Mouse (Mus musculus): ENCODE results near the gene Ccl27a. TPM values are rescaled to one million over a fixed set of nuclear protein-coding genes. Genes with fewer than 3 reads are reported as not detected.
"Not testable (repeated sequence)": the region's sequence is repeated elsewhere in the genome, so short reads cannot be mapped to it uniquely, and the experiment has no call there.

Gene Ccl27a
- 199 and 219 TPM in 2 replicates for polyA plus RNA-seq (2015; fragmentation: Nextera tagmentation; extraction: Ambion mirVana)

DNA sequence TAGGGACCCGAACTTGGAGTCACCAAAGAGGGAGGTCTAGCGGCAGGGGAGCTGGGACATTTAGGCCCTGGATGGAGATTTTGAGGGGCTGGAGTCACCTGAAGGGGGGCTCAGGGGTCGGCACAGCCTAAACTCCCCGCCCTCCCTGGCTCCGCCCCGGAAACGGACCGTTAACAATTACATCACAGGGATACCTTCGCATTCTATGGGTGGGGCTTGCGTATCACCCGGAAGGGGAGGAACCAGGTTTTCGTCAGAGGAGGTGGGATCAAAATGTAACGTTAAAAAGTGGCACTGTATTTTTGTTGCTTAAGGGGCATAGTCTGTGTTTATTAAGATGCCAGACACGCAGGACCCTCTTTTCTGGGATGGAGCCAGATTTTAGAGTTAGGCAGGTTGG lies at the start of gene Ccl27a:
Gene Ccl27a (minus strand): TSS at position 246 of the 400 bp plus-strand sequence.
- H3K4me3 ChIP-seq (replicated peaks; ENCODE audit: low read length): peak within 1 kb of the TSS; percentile 39
- ATAC-seq: not testable (repeated sequence)
- WGBS: 1% methylated on average over 12 of the region's 14 CpGs

DNA sequence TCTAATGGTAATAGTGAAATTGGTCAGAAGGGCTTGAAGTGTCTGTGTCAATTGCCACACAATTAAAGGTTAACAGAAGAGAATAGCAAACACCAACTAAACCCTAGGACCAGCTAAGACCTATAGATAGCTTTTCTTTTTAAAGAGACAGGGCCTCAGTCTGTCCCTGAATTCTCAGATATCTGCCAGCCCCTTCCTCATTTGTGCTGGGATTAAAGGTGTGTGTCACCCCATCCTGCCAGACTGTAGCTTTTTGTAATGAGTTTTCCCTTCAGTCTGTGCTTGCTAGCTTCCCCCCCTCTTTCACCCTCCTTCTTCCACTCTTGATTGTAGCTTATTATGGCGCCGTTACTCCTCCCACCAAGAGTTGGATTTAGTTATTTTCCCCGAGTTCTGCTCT lies 9.2 kb upstream of the Ccl27a start:
- not testable (repeated sequence) for H3K9ac ChIP-seq (replicated peaks; ENCODE audit: low read depth, low read length); H3K4me1 ChIP-seq (replicated peaks; ENCODE audit: control insufficient read depth, insufficient read depth, low read length); H3K9me3 ChIP-seq (ENCODE audit: control insufficient read depth, low read length); H3K36me3 ChIP-seq (ENCODE audit: control insufficient read depth, insufficient read depth); H3K27ac ChIP-seq (ENCODE audit: low read length); H3K4me3 ChIP-seq (replicated peaks; ENCODE audit: low read length); ATAC-seq; H3K27me3 ChIP-seq (replicated peaks; ENCODE audit: control insufficient read depth, insufficient read depth, low read length); H3K4me2 ChIP-seq (ENCODE audit: low read length)
- 14% methylated on average over 2 of the region's 3 CpGs for WGBS

More for the DNA sequence above, at the start of gene Ccl27a:
- H3K9me3 ChIP-seq (ENCODE audit: control insufficient read depth, low read length); H3K4me1 ChIP-seq (replicated peaks; ENCODE audit: control insufficient read depth, insufficient read depth, low read length); H3K27me3 ChIP-seq (replicated peaks; ENCODE audit: control insufficient read depth, insufficient read depth, low read length); H3K36me3 ChIP-seq (ENCODE audit: control insufficient read depth, insufficient read depth): not testable (repeated sequence)
- Histone ChIP-seq H3K9ac (replicated peaks; ENCODE audit: low read depth, low read length) (peak within 1 kb of the TSS; percentile 48; the same call in 1 of the 2 replicates), H3K4me2 (ENCODE audit: low read length) (peak within 1 kb of the TSS; percentile 52), H3K27ac (ENCODE audit: low read length) (peak within 1 kb of the TSS; percentile 58)

DNA sequence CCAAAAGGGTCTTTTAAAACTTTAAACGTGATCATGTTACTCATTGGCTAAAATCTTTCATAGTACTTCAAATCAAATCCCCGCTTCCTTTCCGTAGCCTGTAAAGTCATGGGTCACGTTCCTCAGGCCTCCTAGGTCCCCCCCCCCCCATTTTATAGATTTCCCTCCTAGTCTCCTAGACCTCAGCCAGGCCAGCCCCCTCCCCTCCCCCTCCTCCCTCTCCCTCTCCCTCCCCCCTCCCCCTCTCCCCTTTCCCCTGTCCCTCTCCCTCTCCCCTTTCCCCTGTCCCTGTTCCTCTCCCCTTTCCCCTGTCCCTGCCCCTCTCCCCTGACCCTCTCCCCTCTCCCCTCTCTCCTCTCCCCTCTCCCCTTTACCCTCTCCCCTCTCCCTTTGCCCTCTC lies 8.7 kb upstream of the Ccl27a start:
- ATAC-seq; H3K4me2 ChIP-seq (ENCODE audit: low read length); H3K27ac ChIP-seq (ENCODE audit: low read length); H3K9ac ChIP-seq (replicated peaks; ENCODE audit: low read depth, low read length); H3K27me3 ChIP-seq (replicated peaks; ENCODE audit: control insufficient read depth, insufficient read depth, low read length); H3K9me3 ChIP-seq (ENCODE audit: control insufficient read depth, low read length); H3K4me1 ChIP-seq (replicated peaks; ENCODE audit: control insufficient read depth, insufficient read depth, low read length); H3K4me3 ChIP-seq (replicated peaks; ENCODE audit: low read length); H3K36me3 ChIP-seq (ENCODE audit: control insufficient read depth, insufficient read depth): not testable (repeated sequence)
- 20% methylated on average over 4 of the region's 4 CpGs for whole genome bisulfite sequencing

DNA sequence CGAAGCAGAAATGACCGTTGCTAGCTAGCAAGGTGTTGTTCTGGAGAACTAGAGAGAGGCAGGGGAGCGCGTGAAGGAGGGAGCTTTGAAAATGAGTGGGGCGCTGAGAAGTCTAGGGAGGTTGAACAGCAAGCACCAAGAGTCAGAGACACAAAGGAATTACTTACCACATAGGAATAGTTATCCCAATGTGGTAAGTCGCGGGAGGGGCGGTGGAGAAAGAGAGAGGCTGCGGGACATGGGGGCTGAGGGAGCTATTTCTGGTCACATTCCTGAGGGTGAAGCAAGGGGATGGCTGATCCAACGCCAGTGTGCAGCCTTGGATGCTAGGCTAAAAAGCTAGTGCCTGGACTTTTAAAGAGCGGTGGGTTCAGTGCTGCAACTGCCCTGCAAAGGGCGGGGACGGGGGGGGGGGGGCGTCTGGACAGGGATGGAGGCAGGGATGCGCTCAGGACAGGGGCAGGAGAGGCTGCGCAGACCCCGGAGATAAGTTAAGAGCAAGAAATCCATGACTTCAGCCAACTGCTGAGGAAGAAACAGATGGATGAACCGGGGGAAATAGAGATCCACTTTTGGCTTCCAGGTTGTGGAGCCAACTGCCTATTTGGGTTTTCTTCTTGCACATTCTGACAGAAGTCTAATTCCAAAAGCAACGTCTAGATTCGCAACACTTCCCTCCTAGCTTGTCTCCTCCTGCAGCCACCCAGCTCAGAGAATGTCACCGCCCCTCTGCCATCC lies 7.9 kb upstream of the Ccl27a start:
- not testable (repeated sequence) for ATAC-seq; H3K4me3 ChIP-seq (replicated peaks; ENCODE audit: low read length); H3K27ac ChIP-seq (ENCODE audit: low read length); H3K36me3 ChIP-seq (ENCODE audit: control insufficient read depth, insufficient read depth); H3K9me3 ChIP-seq (ENCODE audit: control insufficient read depth, low read length); H3K27me3 ChIP-seq (replicated peaks; ENCODE audit: control insufficient read depth, insufficient read depth, low read length); H3K4me1 ChIP-seq (replicated peaks; ENCODE audit: control insufficient read depth, insufficient read depth, low read length); H3K9ac ChIP-seq (replicated peaks; ENCODE audit: low read depth, low read length); H3K4me2 ChIP-seq (ENCODE audit: low read length)
- 9% methylated on average over 12 of the region's 21 CpGs for WGBS

DNA sequence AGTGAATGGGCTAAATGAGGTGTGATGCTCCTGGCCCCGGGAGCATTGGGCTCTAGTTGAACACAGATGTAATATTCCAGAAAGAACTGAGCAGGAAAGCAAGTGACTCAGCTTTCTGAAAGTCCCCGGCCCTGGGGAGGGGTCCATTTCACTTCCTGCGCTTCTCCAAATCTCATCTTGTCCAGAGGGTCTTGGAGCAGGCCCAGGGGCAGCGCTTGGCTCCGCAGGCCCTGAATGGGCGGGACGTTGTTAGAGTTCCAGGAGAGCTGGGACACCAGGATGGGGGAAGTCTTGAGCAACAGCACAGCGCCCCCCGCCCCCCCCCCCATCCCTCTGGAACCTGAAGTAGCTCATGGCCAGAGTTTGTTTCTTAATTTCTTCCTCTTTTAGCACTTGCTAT lies 7.2 kb upstream of the Ccl27a start:
- H3K27ac ChIP-seq (ENCODE audit: low read length); H3K9ac ChIP-seq (replicated peaks; ENCODE audit: low read depth, low read length); H3K9me3 ChIP-seq (ENCODE audit: control insufficient read depth, low read length); H3K4me1 ChIP-seq (replicated peaks; ENCODE audit: control insufficient read depth, insufficient read depth, low read length); H3K4me2 ChIP-seq (ENCODE audit: low read length); ATAC-seq; H3K4me3 ChIP-seq (replicated peaks; ENCODE audit: low read length); H3K36me3 ChIP-seq (ENCODE audit: control insufficient read depth, insufficient read depth); H3K27me3 ChIP-seq (replicated peaks; ENCODE audit: control insufficient read depth, insufficient read depth, low read length): not testable (repeated sequence)
- WGBS: 18% methylated on average over 3 of the region's 9 CpGs

DNA sequence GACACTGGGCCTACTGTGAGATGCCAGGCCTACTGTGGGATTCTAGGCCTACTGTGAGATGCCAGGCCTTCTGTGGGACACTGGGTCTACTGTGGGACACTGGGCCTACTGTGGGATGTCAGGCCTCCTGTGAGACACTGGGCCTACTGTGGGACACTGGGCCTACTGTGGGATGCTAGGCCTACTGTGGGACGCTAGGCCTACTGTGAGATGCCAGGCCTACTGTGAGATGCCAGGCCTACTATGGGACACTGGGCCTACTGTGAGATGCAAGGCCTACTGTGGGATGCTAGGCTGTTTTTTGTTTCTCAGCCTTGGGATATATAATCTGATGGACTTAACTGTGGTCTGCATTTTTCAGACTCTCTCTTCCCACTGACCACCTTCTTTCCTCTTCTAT lies 1.8 kb upstream of the Ccl27a start:
- not testable (repeated sequence) for ATAC-seq; H3K36me3 ChIP-seq (ENCODE audit: control insufficient read depth, insufficient read depth); H3K4me2 ChIP-seq (ENCODE audit: low read length); H3K9ac ChIP-seq (replicated peaks; ENCODE audit: low read depth, low read length); H3K9me3 ChIP-seq (ENCODE audit: control insufficient read depth, low read length); H3K4me1 ChIP-seq (replicated peaks; ENCODE audit: control insufficient read depth, insufficient read depth, low read length); H3K27me3 ChIP-seq (replicated peaks; ENCODE audit: control insufficient read depth, insufficient read depth, low read length); H3K4me3 ChIP-seq (replicated peaks; ENCODE audit: low read length); H3K27ac ChIP-seq (ENCODE audit: low read length)
- WGBS: 92% methylated on average over 1 of the region's 1 CpGs

DNA sequence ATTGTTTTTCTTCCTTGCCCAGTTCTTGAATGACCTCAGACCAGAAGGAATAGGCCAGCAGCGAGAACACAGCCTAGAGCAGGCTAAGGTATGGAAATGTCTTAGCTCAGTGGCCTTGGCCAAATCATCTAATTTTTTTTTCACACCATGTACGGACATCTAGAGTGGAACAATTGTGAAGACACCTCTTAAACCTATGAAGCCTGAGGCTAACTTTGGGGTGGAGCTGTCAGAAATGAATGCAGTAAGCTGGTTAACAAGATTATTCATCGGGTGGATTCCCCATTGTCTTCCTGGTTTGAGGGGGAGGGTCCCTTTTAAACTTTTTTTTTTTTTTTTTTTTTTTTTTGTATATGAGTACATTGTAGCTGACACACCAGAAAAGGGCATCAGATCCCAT lies 459 bp upstream of the Ccl27a start:
- not testable (repeated sequence) for H3K27me3 ChIP-seq (replicated peaks; ENCODE audit: control insufficient read depth, insufficient read depth, low read length); H3K9ac ChIP-seq (replicated peaks; ENCODE audit: low read depth, low read length); H3K36me3 ChIP-seq (ENCODE audit: control insufficient read depth, insufficient read depth); H3K9me3 ChIP-seq (ENCODE audit: control insufficient read depth, low read length); H3K4me1 ChIP-seq (replicated peaks; ENCODE audit: control insufficient read depth, insufficient read depth, low read length); ATAC-seq
- Histone ChIP-seq H3K4me2 (ENCODE audit: low read length) (peak overlapping the region; percentile 52), H3K27ac (ENCODE audit: low read length) (peak overlapping the region; percentile 58), H3K4me3 (replicated peaks; ENCODE audit: low read length) (peak overlapping the region; percentile 36)
- WGBS: 58% methylated on average over 3 of the region's 3 CpGs

DNA sequence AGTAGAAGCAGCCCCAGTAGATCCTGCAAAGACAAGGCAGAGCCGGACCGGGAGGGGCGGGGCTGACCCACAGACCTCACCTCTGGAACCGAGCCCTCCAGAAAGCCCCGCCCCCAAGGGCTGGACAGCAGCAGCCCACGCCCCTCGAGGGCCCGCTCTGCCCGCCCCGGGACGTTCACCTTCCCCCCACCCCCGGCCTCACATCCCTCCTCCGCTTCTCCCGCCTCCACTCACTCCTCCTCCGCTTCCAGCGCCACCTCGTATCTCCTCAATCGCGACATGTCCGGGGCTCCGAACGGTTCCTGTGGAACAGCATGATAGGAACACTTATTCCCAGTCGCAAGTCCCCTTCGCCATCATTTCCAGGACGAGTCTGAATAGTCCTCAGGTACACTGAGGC lies 545 bp downstream of the Ccl27a start:
- Histone ChIP-seq H3K9ac (replicated peaks; ENCODE audit: low read depth, low read length) (0 out of 2 replicates have a peak overlapping the region, but pooled peaks have one; percentile 16), H3K4me2 (ENCODE audit: low read length) (peak overlapping the region; percentile 35), H3K4me3 (replicated peaks; ENCODE audit: low read length) (peak overlapping the region; percentile 39)
- ATAC-seq; H3K27ac ChIP-seq (ENCODE audit: low read length); H3K27me3 ChIP-seq (replicated peaks; ENCODE audit: control insufficient read depth, insufficient read depth, low read length); H3K4me1 ChIP-seq (replicated peaks; ENCODE audit: control insufficient read depth, insufficient read depth, low read length); H3K9me3 ChIP-seq (ENCODE audit: control insufficient read depth, low read length); H3K36me3 ChIP-seq (ENCODE audit: control insufficient read depth, insufficient read depth): not testable (repeated sequence)
- 0% methylated on average over 12 of the region's 25 CpGs for WGBS

DNA sequence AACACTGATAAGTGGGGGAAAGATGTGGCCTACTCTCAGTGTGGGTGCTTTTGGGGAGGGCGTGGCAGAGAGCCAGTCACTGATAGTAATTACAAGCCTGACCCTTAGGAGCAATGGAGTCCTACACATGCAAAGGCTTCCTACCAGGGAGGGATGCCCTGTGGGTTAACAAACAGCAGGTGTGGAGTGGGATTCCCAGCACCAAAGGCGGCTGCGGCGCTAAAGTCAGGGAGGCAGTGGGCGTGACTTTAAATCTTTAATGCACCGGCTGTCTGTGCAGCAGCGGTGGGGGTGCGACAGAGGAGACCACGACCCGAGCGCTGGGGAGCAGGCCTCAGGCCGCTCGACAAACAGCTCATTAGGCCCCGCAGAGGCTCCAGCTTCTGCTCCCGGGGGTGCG lies 1.1 kb downstream of the Ccl27a start:
- H3K36me3 ChIP-seq (ENCODE audit: control insufficient read depth, insufficient read depth); H3K4me1 ChIP-seq (replicated peaks; ENCODE audit: control insufficient read depth, insufficient read depth, low read length); ATAC-seq; H3K27ac ChIP-seq (ENCODE audit: low read length); H3K27me3 ChIP-seq (replicated peaks; ENCODE audit: control insufficient read depth, insufficient read depth, low read length); H3K9me3 ChIP-seq (ENCODE audit: control insufficient read depth, low read length): not testable (repeated sequence)
- WGBS: 0% methylated on average over 5 of the region's 16 CpGs
- 0 out of 2 replicates have a peak overlapping the region, but pooled peaks have one; percentile 29 for H3K9ac ChIP-seq (replicated peaks; ENCODE audit: low read depth, low read length)
- H3K4me3 ChIP-seq (replicated peaks; ENCODE audit: low read length): peak overlapping the region; percentile 31
- peak overlapping the region; percentile 46 for H3K4me2 ChIP-seq (ENCODE audit: low read length)

DNA sequence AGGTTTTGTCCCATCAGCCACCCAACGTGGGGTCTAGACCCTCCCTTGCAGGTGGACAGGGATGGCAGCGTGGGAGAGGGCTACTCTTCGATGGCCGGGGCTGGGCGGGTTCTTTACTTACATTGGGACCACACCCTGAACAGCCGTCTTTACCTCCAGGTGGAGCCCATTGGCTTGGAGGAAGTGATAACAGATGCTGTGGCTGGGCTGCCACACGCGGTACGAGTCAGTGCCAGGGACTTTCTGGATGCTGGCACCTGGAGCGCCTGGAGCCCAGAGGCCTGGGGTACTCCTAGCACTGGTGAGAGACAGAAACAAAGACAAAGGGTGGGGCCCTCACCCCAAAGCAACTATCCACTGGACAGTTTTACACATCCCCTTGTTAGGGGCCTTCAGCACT lies 6.7 kb downstream of the Ccl27a start:
- not testable (repeated sequence) for ATAC-seq; H3K9me3 ChIP-seq (ENCODE audit: control insufficient read depth, low read length); H3K4me1 ChIP-seq (replicated peaks; ENCODE audit: control insufficient read depth, insufficient read depth, low read length); H3K4me3 ChIP-seq (replicated peaks; ENCODE audit: low read length); H3K4me2 ChIP-seq (ENCODE audit: low read length); H3K27ac ChIP-seq (ENCODE audit: low read length); H3K27me3 ChIP-seq (replicated peaks; ENCODE audit: control insufficient read depth, insufficient read depth, low read length); H3K36me3 ChIP-seq (ENCODE audit: control insufficient read depth, insufficient read depth); H3K9ac ChIP-seq (replicated peaks; ENCODE audit: low read depth, low read length)
- WGBS: 75% methylated on average over 10 of the region's 10 CpGs

Measured in forebrain, embryonic 16.5 days (tissue).